Mouse (Mus musculus) gastrocnemius, adult 2 months (tissue): ENCODE measurements at regions not wholly inside any gene's neighbourhood (a gene's known extent, or its start where the extent isn't known, plus 50 kb on each side); places are given as distances from the start of the nearest gene placed in this dataset.

Experiments
- DNase-seq: peaks from one replicate; pipeline ENCODE4 v3.0.0; 2022
- H3K27ac ChIP-seq: fragments of 200-600 bp; 2 replicates; pipeline ENCODE4 v1.8.1; 2022; ENCODE audit warnings: mild to moderate bottlenecking
- H3K4me3 ChIP-seq: fragments of 200-600 bp; 2 replicates; pipeline ENCODE4 v1.8.1; 2022; ENCODE audit warnings: mild to moderate bottlenecking, moderate library complexity
- CTCF ChIP-seq: fragments of 200-600 bp; IDR thresholded peaks from 2 replicates; pipeline ENCODE4 v1.8.1; 2022; ENCODE audit warnings: antibody characterized with exemption, mild to moderate bottlenecking, moderate library complexity
- intact Hi-C: fragments of 180-260 bp; cut with DNase I; formaldehyde crosslinking; loops from one replicate; pipeline ENCODE4 v1.15.1; 2025

DNA sequence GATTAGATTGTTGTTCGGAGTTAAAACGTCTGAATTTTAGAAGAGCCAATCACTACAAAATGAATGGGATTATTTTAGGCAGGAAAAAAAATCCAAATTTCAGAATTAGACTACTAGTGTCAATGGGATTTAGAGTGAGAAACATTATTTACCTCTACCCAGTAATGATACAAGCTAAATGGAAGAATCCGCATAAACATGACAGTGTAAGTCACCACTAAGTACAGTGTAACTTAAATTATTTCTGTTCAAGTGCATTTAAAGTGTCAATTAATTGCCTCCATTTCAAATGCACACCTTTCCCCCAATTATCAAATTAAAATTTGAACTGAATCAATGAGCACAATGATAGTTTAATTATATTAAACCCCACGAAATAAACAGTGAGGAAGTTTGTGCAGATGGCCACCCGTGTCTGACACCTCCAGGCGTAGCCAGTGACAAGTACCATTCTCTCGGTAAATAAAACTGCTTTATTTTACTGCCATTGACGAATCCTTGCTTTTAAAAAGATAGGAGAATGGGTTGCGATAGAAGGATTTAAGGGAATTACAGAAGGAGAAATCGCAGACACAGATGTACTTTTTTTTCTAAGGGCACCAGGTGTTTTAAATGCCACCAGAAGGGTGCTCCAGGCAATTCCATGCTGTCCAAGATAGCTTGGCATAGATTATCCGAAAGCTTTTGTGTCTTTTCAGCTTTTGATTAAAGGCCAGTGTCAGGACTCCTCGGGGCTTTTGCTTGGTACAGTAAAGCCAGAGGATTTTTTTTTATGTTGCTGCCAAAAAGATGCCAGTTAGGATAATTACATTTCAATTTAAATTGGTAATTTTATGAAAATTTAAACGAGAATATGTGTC lies 249.5 kb upstream of the Gm11146 start:
- no peak overlapping the region for H3K27ac ChIP-seq
- TF ChIP-seq CTCF, result no peak
- intact Hi-C loops, result no loop called here
- H3K4me3 ChIP-seq, result no peak overlapping the region
- no peak for DNase-seq

DNA sequence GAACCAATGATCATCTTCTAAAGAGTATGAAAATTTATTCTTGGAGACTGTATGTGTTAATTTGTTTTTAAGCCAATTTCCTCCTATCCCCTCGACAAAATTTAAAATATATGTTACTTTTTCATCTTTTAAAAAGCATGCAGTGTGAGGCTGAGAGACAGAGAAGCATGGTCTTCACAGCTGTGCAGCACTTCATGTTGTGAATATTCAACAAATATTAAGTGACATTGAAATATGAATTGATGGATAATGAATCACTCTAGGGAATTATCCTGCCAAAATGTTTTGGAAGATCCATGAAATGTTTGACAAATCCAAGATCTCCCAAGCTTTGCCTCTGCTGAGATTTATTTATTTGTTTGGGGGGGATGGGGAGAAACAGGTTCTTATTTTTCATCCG lies 233.9 kb upstream of the Gm11146 start:
- no peak overlapping the region for H3K4me3 ChIP-seq
- no peak overlapping the region for H3K27ac ChIP-seq
- intact Hi-C loops, result no loop called here
- DNase-seq, result no peak
- TF ChIP-seq CTCF, result no peak

- DNase-seq, result peak; percentile 68
- no peak overlapping the region for H3K4me3 ChIP-seq
- H3K27ac ChIP-seq, result no peak overlapping the region; the same call in 1 of the 2 replicates
- no peak for TF ChIP-seq CTCF
- intact Hi-C loops, result no loop called here
These were observed 225.6 kb upstream of the Gm11146 start for GRCm38 (mm10) chr16:77827322-77828117.

GRCm38 (mm10) chr16:77799709-77800108 lies 197.8 kb upstream of the Gm11146 start:
- TF ChIP-seq CTCF, result no peak
- H3K27ac ChIP-seq, result no peak overlapping the region
- DNase-seq, result no peak
- intact Hi-C loops, result no loop called here
- H3K4me3 ChIP-seq, result no peak overlapping the region

GRCm38 (mm10) chr16:77796926-77797325 lies 195.0 kb upstream of the Gm11146 start:
- no peak for TF ChIP-seq CTCF
- no peak for DNase-seq
- no peak overlapping the region; the same call in 1 of the 2 replicates for H3K27ac ChIP-seq
- intact Hi-C loops, result no loop called here
- no peak overlapping the region for H3K4me3 ChIP-seq

DNA sequence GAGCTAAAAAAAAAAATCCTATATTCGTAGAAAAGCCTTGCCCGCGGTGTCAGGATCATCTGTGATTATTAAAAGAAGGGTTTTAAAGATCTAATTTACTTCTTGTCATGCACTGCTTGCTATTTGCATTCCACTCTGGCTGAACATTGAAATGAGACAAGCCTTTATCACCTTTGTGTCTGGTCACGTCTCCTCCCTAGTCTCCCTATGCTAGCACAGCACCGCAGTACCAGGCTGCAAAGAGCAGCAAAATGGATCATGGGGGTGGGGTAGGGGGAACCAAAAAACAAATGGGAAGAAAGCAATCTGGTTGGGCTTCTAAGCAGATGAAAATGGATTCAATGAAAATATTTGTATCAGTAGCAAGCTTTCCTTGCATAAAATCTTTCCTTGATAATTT lies 187.8 kb upstream of the Gm11146 start:
- TF ChIP-seq CTCF, result no peak

GRCm38 (mm10) chr16:77789206-77789605 lies 187.3 kb upstream of the Gm11146 start:
- H3K27ac ChIP-seq, result no peak overlapping the region
- H3K4me3 ChIP-seq, result no peak overlapping the region
- TF ChIP-seq CTCF, result no peak
- intact Hi-C loops, result no loop called here
- no peak for DNase-seq

More for the DNA sequence above, 187.8 kb upstream of the Gm11146 start:
- DNase-seq, result no peak
- H3K4me3 ChIP-seq, result no peak overlapping the region
- H3K27ac ChIP-seq, result no peak overlapping the region
- intact Hi-C loops, result no loop called here

GRCm38 (mm10) chr16:77788781-77789150 lies 186.9 kb upstream of the Gm11146 start:
- intact Hi-C loops, result no loop called here
- Histone ChIP-seq H3K27ac (no peak overlapping the region), H3K4me3 (no peak overlapping the region)
- TF ChIP-seq CTCF, result no peak
- no peak for DNase-seq

DNA sequence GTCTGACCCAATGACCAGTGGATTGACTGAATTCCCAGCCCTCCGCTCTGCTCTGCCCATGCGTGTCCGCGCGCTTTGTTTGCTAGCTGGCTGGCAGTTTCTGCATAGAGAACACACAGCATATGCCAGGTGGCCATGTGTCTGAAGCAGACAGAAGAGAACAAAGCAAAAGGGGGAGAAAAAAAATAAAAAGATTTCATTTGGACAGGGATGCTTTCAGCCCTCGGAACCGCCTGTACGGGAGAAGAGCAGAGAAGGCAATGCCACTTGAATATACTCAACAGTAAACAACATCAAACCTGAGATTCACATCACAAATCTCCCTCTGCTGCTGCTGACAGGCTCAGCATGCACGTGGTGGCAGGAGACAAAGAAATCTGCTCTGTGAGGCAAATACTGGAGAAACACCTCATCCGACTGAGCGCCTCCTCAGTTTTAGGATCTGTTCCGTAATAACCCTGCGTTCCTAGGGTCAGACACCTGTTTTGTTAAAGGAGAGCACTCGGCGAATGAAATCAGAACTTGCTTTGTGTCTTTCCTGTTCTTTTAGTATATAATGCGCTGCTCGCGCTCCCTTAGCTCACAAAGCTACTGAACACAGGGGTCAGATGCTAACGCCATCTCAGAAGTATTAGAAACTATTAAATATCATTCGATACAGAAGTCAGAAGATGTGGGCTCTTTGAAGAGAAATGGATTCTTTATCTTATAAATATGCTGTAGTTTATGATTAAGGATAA lies 186.3 kb upstream of the Gm11146 start:
- intact Hi-C loops, result no loop called here
- TF ChIP-seq CTCF, result no peak
- H3K27ac ChIP-seq, result no peak overlapping the region
- H3K4me3 ChIP-seq, result no peak overlapping the region
- no peak for DNase-seq

DNA sequence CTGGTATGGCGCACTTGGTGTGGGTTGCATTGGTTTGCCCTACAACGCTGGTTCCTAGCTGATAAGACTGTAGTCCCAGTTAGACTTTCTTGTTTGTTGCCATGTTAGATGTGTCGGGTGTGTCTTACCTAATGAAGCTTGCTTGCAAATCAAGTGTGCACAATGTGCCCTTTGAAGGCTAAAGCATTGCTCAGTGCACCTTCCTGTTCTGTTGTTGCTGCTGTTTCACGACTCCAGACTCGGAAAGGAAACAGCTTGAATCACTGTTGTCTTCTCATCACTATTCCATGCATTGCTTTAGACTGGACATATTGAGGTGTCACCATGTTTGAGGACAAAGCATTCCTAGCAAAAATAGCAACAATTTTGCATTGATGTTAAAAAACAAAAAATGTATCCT lies 185.1 kb upstream of the Gm11146 start:
- no peak for TF ChIP-seq CTCF
- Histone ChIP-seq H3K27ac (no peak overlapping the region), H3K4me3 (no peak overlapping the region)
- no peak for DNase-seq
- intact Hi-C loops, result no loop called here

DNA sequence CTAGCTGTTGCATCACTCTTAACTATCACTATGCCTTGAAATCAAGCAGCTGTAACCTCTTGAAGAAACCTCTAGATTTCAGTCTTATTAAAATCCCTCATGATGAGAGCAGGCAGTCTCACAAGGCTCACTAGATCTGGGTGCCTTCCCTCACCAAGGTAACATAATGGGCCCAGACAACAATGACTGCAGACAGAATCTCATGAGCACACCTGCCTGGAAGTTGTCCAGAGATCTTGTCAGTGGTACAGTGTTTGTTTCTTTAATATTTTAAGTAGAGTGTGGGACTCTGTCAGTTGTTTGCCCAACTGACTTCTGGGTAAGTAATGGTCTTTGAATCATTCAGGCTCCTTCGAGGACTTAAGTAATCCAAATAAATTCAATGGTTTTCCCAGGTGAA lies 177.1 kb upstream of the Gm11146 start:
- H3K4me3 ChIP-seq, result no peak overlapping the region
- TF ChIP-seq CTCF, result no peak
- DNase-seq, result no peak

DNA sequence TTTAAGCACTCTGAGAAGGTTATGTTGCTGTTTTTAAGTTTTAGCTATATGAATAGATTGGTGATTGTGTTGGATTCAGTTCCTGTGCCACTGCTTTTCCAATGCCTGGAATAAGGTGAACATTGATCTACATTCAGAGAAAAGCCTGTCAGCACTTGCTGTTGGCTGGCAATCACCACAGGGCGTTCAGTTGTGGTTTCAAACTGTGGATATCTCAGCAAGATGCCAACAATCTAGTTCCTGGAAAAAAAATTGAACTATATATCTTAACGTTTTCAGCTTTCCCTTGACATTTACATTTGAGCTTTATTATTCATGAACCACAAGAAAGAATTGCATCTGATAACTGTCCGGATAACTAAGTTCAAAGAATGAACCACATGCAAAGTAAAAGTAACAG lies 170.2 kb upstream of the Gm11146 start:
- Histone ChIP-seq H3K27ac (no peak overlapping the region), H3K4me3 (no peak overlapping the region)
- intact Hi-C loops, result no loop called here
- DNase-seq, result no peak
- TF ChIP-seq CTCF, result no peak

More for the DNA sequence above, 177.1 kb upstream of the Gm11146 start:
- no peak overlapping the region for H3K27ac ChIP-seq
- intact Hi-C loops, result no loop called here

DNA sequence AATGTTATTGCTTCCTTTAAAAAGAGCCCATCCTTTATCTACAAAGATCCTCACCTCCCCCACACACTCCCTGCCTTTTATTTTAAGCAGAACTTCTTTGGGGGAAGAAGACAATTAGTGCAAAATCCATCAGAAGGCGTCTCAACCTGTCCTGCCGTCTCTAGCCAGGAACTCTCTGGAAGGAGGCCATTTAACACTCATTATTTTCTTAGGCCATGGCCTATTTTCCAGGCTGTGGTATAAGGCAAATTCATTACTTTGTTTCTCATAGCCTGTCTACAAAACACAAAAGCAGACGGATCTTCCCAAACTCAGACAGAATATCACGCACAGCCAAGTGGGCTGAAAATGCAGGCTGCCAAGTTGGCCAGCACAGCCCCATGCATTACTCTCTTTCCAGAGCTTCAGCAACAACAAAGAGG lies 159.0 kb upstream of the Gm11146 start:
- no peak for TF ChIP-seq CTCF
- intact Hi-C loops, result no loop called here
- Histone ChIP-seq H3K27ac (no peak overlapping the region), H3K4me3 (no peak overlapping the region)
- DNase-seq, result peak; percentile 19
